Mouse (Mus musculus) forebrain, postnatal 0 days (tissue): Measurements from ENCODE around the gene Ubtf. TPM values are rescaled to one million over a fixed set of nuclear protein-coding genes. Genes with fewer than 3 reads are reported as not detected.
A peak's percentile ranks its signal among the peaks of the same experiment; 100 is the strongest.

Experiments used
- ATAC-seq: fragments of 200-750 bp; cut with Nextera tagmentation; 2 replicates; pipeline ENCODE4 v1.8.0; 2017; ENCODE audit warnings: mild to moderate bottlenecking, moderate library complexity
- DNase-seq: peaks from one replicate; pipeline ENCODE4 v3.0.0-alpha.2; 2015
- H3K27ac ChIP-seq: fragments of 300-500 bp; sonication (generic); 2 replicates; pipeline ENCODE4 v1.5.1; 2014; ENCODE audit warnings: low read depth, mild to moderate bottlenecking, antibody characterized with exemption, low read length, moderate library complexity, mixed read lengths
- H3K27me3 ChIP-seq: fragments of 300-500 bp; sonication (generic); 2 replicates; pipeline ENCODE4 v1.6.1; 2014; ENCODE audit warnings: mild to moderate bottlenecking, low read length, mixed read lengths; ENCODE audit not compliant: insufficient read depth
- H3K36me3 ChIP-seq: fragments of 300-500 bp; sonication (generic); 2 replicates; pipeline ENCODE4 v1.6.1; 2014; ENCODE audit warnings: mild to moderate bottlenecking, moderate library complexity; ENCODE audit not compliant: insufficient read depth
- H3K4me1 ChIP-seq: fragments of 300-500 bp; sonication (generic); 2 replicates; pipeline ENCODE4 v1.6.1; 2014; ENCODE audit warnings: antibody characterized with exemption; ENCODE audit not compliant: insufficient read depth
- H3K4me2 ChIP-seq: fragments of 300-500 bp; sonication (generic); 2 replicates; pipeline ENCODE4 v1.6.1; 2014; ENCODE audit warnings: low read depth, mild to moderate bottlenecking, moderate library complexity
- H3K4me3 ChIP-seq: fragments of 300-500 bp; sonication (generic); 2 replicates; pipeline ENCODE4 v1.5.1; 2014; ENCODE audit warnings: low read depth, low read length, mixed read lengths
- H3K9ac ChIP-seq: fragments of 300-500 bp; sonication (generic); 2 replicates; pipeline ENCODE4 v1.6.1; 2014; ENCODE audit warnings: mild to moderate bottlenecking
- H3K9me3 ChIP-seq: fragments of 300-500 bp; sonication (generic); 2 replicates; pipeline ENCODE4 v1.6.1; 2016; ENCODE audit warnings: low read length
- CTCF ChIP-seq: sonication (generic); IDR thresholded peaks from 2 replicates; pipeline ENCODE4 v1.5.1; 2016; ENCODE audit warnings: antibody characterized with exemption, control low read depth, low read depth
- WGBS: fragments of 180-500 bp; shearing (Covaris S2); extraction: QIAGEN DNeasy Blood & Tissue Kit; methylation state at CpG from one replicate; pipeline ENCODE4 v1.1.7; 2014; 5-methylcytosine and 5-hydroxymethylcytosine counted together
- polyA plus RNA-seq: library from polyadenylated mRNA; unstranded; fragments of >200 nt; fragmentation: Nextera tagmentation; extraction: Ambion mirVana; gene quantifications from 2 replicates; pipeline ENCODE4 v1.2.1, GENCODE M21; 2015
- total RNA-seq: library from RNA; depleted of rRNA; stranded (reverse); fragments of >200 nt; gene quantifications from 2 replicates; pipeline ENCODE4 v1.2.3, GENCODE M21; 2014

Gene Ubtf
- total and polyA plus RNA-seq, 2 experiments from 2014 or later, result 78.7 to 94.3 TPM

- TF ChIP-seq CTCF, result no peak
Measured at GRCm38 (mm10) chr11:102295598-102296471, 23.7 kb downstream of the Ubtf start.

GRCm38 (mm10) chr11:102294887-102295597 is 24.5 kb downstream of the Ubtf start:
- Histone ChIP-seq H3K4me1 (peaks cover 8% of the 10 kb centered on the region), H3K4me3 (peak overlapping the region; percentile 90), H3K9me3 (no peaks in the 10 kb centered on the region), H3K27me3 (no peaks in the 10 kb centered on the region), H3K36me3 (peaks cover 38% of the 10 kb centered on the region), H3K9ac (peak overlapping the region; percentile 84), H3K4me2 (peak overlapping the region; percentile 86), H3K27ac (peak overlapping the region; percentile 97)
- WGBS, result 44% methylated on average over 12 of the region's 12 CpGs
- DNase-seq (peak; percentile 45), ATAC-seq (no peak; the same call in 1 of the 2 replicates)
- TF ChIP-seq CTCF, result peak; percentile 33

More at GRCm38 (mm10) chr11:102295598-102296471, 23.7 kb downstream of the Ubtf start:
- ATAC-seq (peak; percentile 8; the same call in 1 of the 2 replicates), DNase-seq (peak; percentile 71)
- Histone ChIP-seq H3K27me3 (no peaks in the 10 kb centered on the region), H3K9me3 (no peaks in the 10 kb centered on the region), H3K27ac (peak overlapping the region; percentile 97), H3K4me3 (peak overlapping the region; percentile 90), H3K4me1 (peaks cover 8% of the 10 kb centered on the region), H3K9ac (peak overlapping the region; percentile 84), H3K36me3 (peaks cover 32% of the 10 kb centered on the region), H3K4me2 (peak overlapping the region; percentile 86)
- 3% methylated on average over 46 of the region's 73 CpGs for WGBS

GRCm38 (mm10) chr11:102294416-102294815 is 25.1 kb downstream of the Ubtf start:
- ATAC-seq, result no peak
- no peak for TF ChIP-seq CTCF
- WGBS, result 82% methylated on average over 5 of the region's 5 CpGs
- peak overlapping the region; percentile 97; the same call in 1 of the 2 replicates for H3K27ac ChIP-seq
- peak overlapping the region; percentile 90 for H3K4me3 ChIP-seq
- no peaks in the 10 kb centered on the region for H3K9me3 ChIP-seq
- H3K4me1 ChIP-seq, result peaks cover 8% of the 10 kb centered on the region
- H3K36me3 ChIP-seq, result peaks cover 44% of the 10 kb centered on the region
- DNase-seq, result no peak
- peak overlapping the region; percentile 84; the same call in 1 of the 2 replicates for H3K9ac ChIP-seq
- peak overlapping the region; percentile 86 for H3K4me2 ChIP-seq
- H3K27me3 ChIP-seq, result no peaks in the 10 kb centered on the region

DNA sequence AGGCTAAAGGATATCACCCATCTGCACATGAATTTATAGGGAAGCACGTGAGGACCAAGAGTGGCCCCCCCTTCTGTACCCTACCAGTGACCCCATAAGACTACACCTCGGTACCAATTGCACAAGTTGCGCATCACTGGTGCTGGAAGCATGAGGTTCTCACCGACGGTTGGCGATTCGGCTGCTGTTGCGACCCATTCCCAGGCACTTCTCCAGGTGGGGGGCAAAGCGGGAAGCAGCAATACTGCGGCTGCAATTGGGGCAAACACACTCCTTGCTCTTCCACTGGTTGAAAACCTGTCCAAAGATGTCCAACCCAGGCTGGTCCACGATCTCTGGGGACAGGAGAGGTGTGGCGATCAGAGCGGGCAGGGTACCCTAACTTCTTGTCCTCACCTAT is 25.6 kb downstream of the Ubtf start:
- no peaks in the 10 kb centered on the region for H3K27me3 ChIP-seq
- peaks cover 8% of the 10 kb centered on the region for H3K4me1 ChIP-seq
- H3K4me3 ChIP-seq, result no peak overlapping the region
- no peak for TF ChIP-seq CTCF
- H3K9me3 ChIP-seq, result no peaks in the 10 kb centered on the region
- DNase-seq (no peak), ATAC-seq (no peak)
- peaks cover 45% of the 10 kb centered on the region for H3K36me3 ChIP-seq
- no peak overlapping the region for H3K27ac ChIP-seq
- peak overlapping the region; percentile 86; the same call in 1 of the 2 replicates for H3K4me2 ChIP-seq
- H3K9ac ChIP-seq, result no peak overlapping the region
- 93% methylated on average over 13 of the region's 13 CpGs for WGBS

- no peak for TF ChIP-seq CTCF
- H3K4me1 ChIP-seq, result peaks cover 13% of the 10 kb centered on the region
- no peak overlapping the region for H3K9ac ChIP-seq
- H3K4me3 ChIP-seq, result no peak overlapping the region
- DNase-seq (no peak), ATAC-seq (no peak)
- H3K27ac ChIP-seq, result no peak overlapping the region
- H3K9me3 ChIP-seq, result no peaks in the 10 kb centered on the region
- WGBS, result 85% methylated on average over 11 of the region's 11 CpGs
- H3K36me3 ChIP-seq, result peaks cover 62% of the 10 kb centered on the region
- no peaks in the 10 kb centered on the region for H3K27me3 ChIP-seq
- H3K4me2 ChIP-seq, result no peak overlapping the region
Measured at GRCm38 (mm10) chr11:102291051-102291535, 28.4 kb downstream of the Ubtf start.

DNA sequence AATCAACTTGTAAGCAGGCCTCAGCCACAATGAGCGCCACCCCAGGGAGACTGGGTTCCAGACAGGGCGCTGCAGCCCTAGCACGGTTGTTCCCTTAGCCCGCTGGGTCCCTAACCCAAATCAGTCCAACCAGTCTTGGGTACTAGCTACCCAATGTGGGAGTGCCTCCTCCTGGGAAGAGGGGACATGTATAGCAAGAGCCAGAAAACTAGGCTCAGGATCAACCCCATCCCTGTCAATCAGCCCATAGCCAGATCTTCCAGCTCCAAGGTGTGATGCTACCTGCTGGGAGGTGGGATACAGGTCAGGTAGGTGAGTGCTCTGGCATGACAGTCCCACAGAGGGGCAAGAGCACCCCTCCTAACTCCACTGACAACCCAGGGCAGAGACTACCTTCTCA is 29.4 kb downstream of the Ubtf start:
- no peak for ATAC-seq
- Histone ChIP-seq H3K4me1 (peaks cover 18% of the 10 kb centered on the region), H3K4me3 (no peak overlapping the region), H3K27ac (no peak overlapping the region), H3K36me3 (peaks cover 62% of the 10 kb centered on the region), H3K9ac (no peak overlapping the region), H3K4me2 (no peak overlapping the region), H3K27me3 (no peaks in the 10 kb centered on the region), H3K9me3 (no peaks in the 10 kb centered on the region)
- DNase-seq, result no peak
- WGBS, result 87% methylated on average over 4 of the region's 4 CpGs
- no peak for TF ChIP-seq CTCF
